Mouse (Mus musculus): Measurements from ENCODE around the gene Selenom. TPM values are rescaled to one million over a fixed set of nuclear protein-coding genes. Genes with fewer than 3 reads are reported as not detected.
A peak's percentile ranks its signal among the peaks of the same experiment; 100 is the strongest.

The Selenom gene
- polyA plus RNA-seq, 2 experiments from 2014 or later: 7.6 to 8.9 TPM

- no peak for ATAC-seq
Measured at GRCm38 (mm10) chr11:3531634-3532033, 17.1 kb downstream of the Selenom start.

- ATAC-seq: no peak
Measured at GRCm38 (mm10) chr11:3532101-3532931, 17.8 kb downstream of the Selenom start.

- no peak for ATAC-seq
Measured at GRCm38 (mm10) chr11:3533406-3533932, 19.0 kb downstream of the Selenom start.

- no peak for ATAC-seq
Measured at GRCm38 (mm10) chr11:3534956-3535355, 20.5 kb downstream of the Selenom start.

GRCm38 (mm10) chr11:3535406-3535986 lies 21.0 kb downstream of the Selenom start:
- peak; percentile 89 for ATAC-seq

GRCm38 (mm10) chr11:3536082-3536481 lies 21.6 kb downstream of the Selenom start:
- ATAC-seq: no peak

- ATAC-seq: no peak
Measured at GRCm38 (mm10) chr11:3536745-3537333, 22.4 kb downstream of the Selenom start.

- no peak for ATAC-seq
Measured at GRCm38 (mm10) chr11:3537711-3538110, 23.2 kb downstream of the Selenom start.

- no peak for ATAC-seq
Measured at GRCm38 (mm10) chr11:3538341-3538740, 23.9 kb downstream of the Selenom start.

- ATAC-seq: peak; percentile 47
Measured at GRCm38 (mm10) chr11:3539111-3539825, 24.8 kb downstream of the Selenom start.

- ATAC-seq: no peak
Measured at GRCm38 (mm10) chr11:3539826-3540196, 25.3 kb downstream of the Selenom start.

GRCm38 (mm10) chr11:3540451-3541085 lies 26.1 kb downstream of the Selenom start, which contains the start of gene Smtn:
Gene Smtn, minus strand, starts transcription at chr11:3540612.
- no peak for ATAC-seq

GRCm38 (mm10) chr11:3541932-3542331 lies 27.4 kb downstream of the Selenom start:
- ATAC-seq: no peak

- no peak for ATAC-seq
Measured at GRCm38 (mm10) chr11:3543001-3543400, 28.5 kb downstream of the Selenom start.

- ATAC-seq: no peak
Measured at GRCm38 (mm10) chr11:3544409-3544808, 29.9 kb downstream of the Selenom start.

- ATAC-seq: no peak
Measured at GRCm38 (mm10) chr11:3545531-3546241, 31.2 kb downstream of the Selenom start.

- ATAC-seq: no peak
Measured at GRCm38 (mm10) chr11:3546242-3546562, 31.7 kb downstream of the Selenom start.

GRCm38 (mm10) chr11:3547047-3547446 lies 32.6 kb downstream of the Selenom start:
- ATAC-seq: no peak

- ATAC-seq: no peak
Measured at GRCm38 (mm10) chr11:3547969-3548368, 33.5 kb downstream of the Selenom start.

- no peak for ATAC-seq
Measured at GRCm38 (mm10) chr11:3548564-3549295, 34.2 kb downstream of the Selenom start.

- ATAC-seq: no peak
Measured at GRCm38 (mm10) chr11:3549791-3550190, 35.3 kb downstream of the Selenom start.
